Mouse (Mus musculus): ENCODE data around the gene Tmem63c.

GRCm38 (mm10) chr12:87131619-87132018, 110.5 kb downstream of the Tmem63c start:
- TF ChIP-seq CTCF (IDR thresholded peaks at IDR 0.05; ENCODE audit: extremely low read depth, insufficient read length, insufficient replicate concordance, low read depth, low read length) (peak; percentile 35; the same call in 1 of the 2 replicates), POLR2A (IDR thresholded peaks at IDR 0.05; ENCODE audit: low read depth, low read length) (no peak)
